ENCODE assay signal across 12 mouse cellular contexts in genomic region chr1:187142984-187143383, GRCm38 (mm10).
"Had no signal": no experiment of that assay in that cellular context is flagged by ENCODE, and none has a peak within 500 bp of the region (broad histone marks: within the 10 kb centered on the region; RNA-seq: fewer than 3 reads in every experiment).

No protein-coding gene starts in this region.

- H3K9me3 ChIP-seq: kidney, embryonic 15.5 days; limb, embryonic 13.5 days; neural tube, embryonic 12.5 days; stomach, embryonic 15.5 days had no signal

- H3K4me2 ChIP-seq: kidney, embryonic 15.5 days; limb, embryonic 13.5 days; neural tube, embryonic 12.5 days; stomach, embryonic 15.5 days had no signal

- H3K27ac ChIP-seq: kidney, embryonic 15.5 days; layer of hippocampus, adult 2 months; limb, embryonic 13.5 days; neural tube, embryonic 12.5 days; stomach, embryonic 15.5 days had no signal

- H3K4me1 ChIP-seq: limb, embryonic 13.5 days; stomach, embryonic 15.5 days had no signal

- H3K4me3 ChIP-seq: kidney, embryonic 15.5 days; layer of hippocampus, adult 2 months; limb, embryonic 13.5 days; neural tube, embryonic 12.5 days; stomach, embryonic 15.5 days had no signal

- DNase-seq: kidney, adult 2 months; kidney, postnatal 25 days; left cerebral cortex, postnatal 4 days; lung, adult 18-20 months; midbrain, embryonic 14.5 days; right cerebral cortex, postnatal 14 days; thymus, postnatal 14 days had no signal

- H3K27me3 ChIP-seq: kidney, embryonic 15.5 days; limb, embryonic 13.5 days; neural tube, embryonic 12.5 days; stomach, embryonic 15.5 days had no signal

- H3K9ac ChIP-seq: kidney, embryonic 15.5 days; limb, embryonic 13.5 days; neural tube, embryonic 12.5 days; stomach, embryonic 15.5 days had no signal

- H3K36me3 ChIP-seq: kidney, embryonic 15.5 days; limb, embryonic 13.5 days; neural tube, embryonic 12.5 days; stomach, embryonic 15.5 days had no signal
